Mouse (Mus musculus) retina, adult 2 months (tissue): Measurements from ENCODE around the gene Zfand4.

ENCODE experiments used
- DNase-seq: peaks from one replicate; pipeline ENCODE4 v3.0.0-alpha.2; 2012; ENCODE audit warnings: low read depth, low spot score

Gene Zfand4

DNA sequence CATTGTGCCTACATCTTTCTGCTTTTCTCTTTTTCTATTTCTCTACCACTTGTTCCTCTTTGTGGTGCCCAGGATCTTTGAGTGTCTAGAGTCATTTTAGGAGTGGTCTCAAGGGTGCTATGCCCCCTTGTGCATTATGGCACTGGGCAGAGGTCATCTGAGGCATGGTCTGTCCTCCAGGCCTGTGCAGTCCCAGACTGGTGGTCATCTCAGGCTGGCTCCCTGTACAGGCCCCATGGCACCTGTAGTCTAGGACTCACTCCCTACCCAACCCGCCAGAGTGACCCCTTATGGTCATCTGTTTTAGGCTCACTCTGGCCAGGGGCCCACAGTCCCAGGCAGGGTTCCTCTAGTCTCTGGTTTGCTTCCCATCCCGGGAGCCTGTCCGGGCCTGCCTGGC lies 107.5 kb downstream of the Zfand4 start:
- no peak for DNase-seq

DNA sequence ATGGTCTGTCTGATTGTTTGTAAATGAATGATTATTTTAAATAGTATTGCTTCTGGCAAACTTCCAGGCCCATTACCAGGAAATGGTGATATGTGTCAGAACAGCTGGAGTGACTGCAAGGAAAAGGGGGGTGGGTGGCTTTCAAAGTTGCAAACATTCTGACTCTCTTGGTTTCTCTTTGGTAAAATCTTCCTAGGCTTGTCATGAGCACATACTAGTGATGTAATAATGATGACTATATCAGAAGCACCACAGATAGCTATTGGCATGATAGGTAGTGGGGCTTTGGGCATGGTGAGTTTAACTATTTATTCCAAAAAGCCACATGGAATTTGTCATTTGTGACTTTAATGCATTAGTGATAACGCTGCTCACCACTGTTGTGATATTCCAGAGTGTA lies 110.1 kb downstream of the Zfand4 start:
- no peak for DNase-seq

DNA sequence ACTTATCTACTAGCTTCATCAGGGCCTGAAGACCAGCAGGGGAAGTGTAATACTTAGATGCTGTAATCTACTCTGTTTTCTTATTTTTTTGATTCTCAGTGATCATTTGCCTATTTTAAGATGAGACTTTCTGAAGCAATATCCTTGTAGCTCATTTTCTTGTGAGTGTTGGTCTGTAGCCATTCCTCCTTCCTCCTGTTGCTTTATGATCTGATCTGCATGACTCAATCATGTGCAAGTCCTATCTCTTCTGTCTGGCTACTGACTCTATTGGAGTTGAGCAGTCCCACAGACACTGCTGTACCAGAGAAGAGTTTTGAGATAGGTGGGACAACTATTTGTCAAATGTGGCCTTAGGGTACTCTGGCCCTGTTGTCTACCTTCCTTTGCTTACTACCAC lies 110.6 kb downstream of the Zfand4 start:
- no peak for DNase-seq

DNA sequence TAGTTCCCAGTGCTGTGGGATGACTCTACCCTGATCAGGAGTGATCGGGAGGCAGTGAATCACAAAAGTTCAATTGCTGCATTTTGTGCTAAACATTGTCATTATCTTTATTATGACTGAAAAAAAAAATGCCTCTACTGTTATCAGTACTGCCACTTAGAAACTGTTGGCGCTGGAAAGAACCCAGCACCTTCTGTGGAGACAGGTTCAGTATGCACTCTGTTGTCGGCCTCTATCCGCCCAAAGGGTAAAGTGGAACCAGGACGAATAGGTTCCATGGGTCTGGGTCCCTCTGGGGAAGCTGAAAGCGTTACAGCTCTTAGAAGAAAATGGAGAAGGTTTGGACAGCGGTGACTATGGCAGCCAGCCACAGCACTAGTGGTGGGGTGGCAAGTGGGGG lies 114.9 kb downstream of the Zfand4 start:
- DNase-seq = no peak
